Mouse (Mus musculus) intestine, postnatal 0 days (tissue): ENCODE measurements at regions not wholly inside any gene's neighbourhood (a gene's known extent, or its start where the extent isn't known, plus 50 kb on each side); places are given as distances from the start of the nearest gene placed in this dataset.
"Not testable (repeated sequence)": the region's sequence is repeated elsewhere in the genome, so short reads cannot be mapped to it uniquely, and the experiment has no call there.

ENCODE experiments used
- ATAC-seq: fragments of 200-750 bp; cut with Nextera tagmentation; 2 replicates; pipeline ENCODE4 v1.8.0; 2017; ENCODE audit warnings: mild to moderate bottlenecking, moderate TSS enrichment, moderate library complexity
- H3K27ac ChIP-seq: fragments of 300-500 bp; sonication (generic); 2 replicates; pipeline ENCODE4 v1.5.1; 2014; ENCODE audit warnings: mild to moderate bottlenecking, low read depth, low read length, moderate library complexity
- H3K27me3 ChIP-seq: fragments of 300-500 bp; sonication (generic); replicated peaks from 2 replicates; pipeline ENCODE4 v1.6.1; 2014; ENCODE audit warnings: low read length, mixed read lengths; ENCODE audit not compliant: control insufficient read depth, insufficient read depth
- H3K36me3 ChIP-seq: fragments of 300-500 bp; sonication (generic); 2 replicates; pipeline ENCODE4 v1.6.1; 2014; ENCODE audit warnings: mild to moderate bottlenecking, moderate library complexity; ENCODE audit not compliant: control insufficient read depth, insufficient read depth
- H3K4me1 ChIP-seq: fragments of 300-500 bp; sonication (generic); replicated peaks from 2 replicates; pipeline ENCODE4 v1.6.1; 2014; ENCODE audit warnings: antibody characterized with exemption, low read length, mixed read lengths; ENCODE audit not compliant: control insufficient read depth, insufficient read depth
- H3K4me2 ChIP-seq: fragments of 300-500 bp; sonication (generic); replicated peaks from 2 replicates; pipeline ENCODE4 v1.6.1; 2014; ENCODE audit warnings: low read depth, mild to moderate bottlenecking, moderate library complexity
- H3K4me3 ChIP-seq: fragments of 300-500 bp; sonication (generic); 2 replicates; pipeline ENCODE4 v1.5.1; 2014; ENCODE audit warnings: low read depth, low read length
- H3K9ac ChIP-seq: fragments of 300-500 bp; sonication (generic); 2 replicates; pipeline ENCODE4 v1.6.1; 2014; ENCODE audit warnings: mild to moderate bottlenecking, low read depth, low read length
- H3K9me3 ChIP-seq: fragments of 300-500 bp; sonication (generic); 2 replicates; pipeline ENCODE4 v1.6.1; 2016; ENCODE audit warnings: mixed run types; ENCODE audit not compliant: control insufficient read depth
- CTCF ChIP-seq: sonication (generic); IDR thresholded peaks from 2 replicates; pipeline ENCODE4 v1.5.1; 2016; ENCODE audit warnings: low read depth, mild to moderate bottlenecking, control low read depth, antibody characterized with exemption, moderate library complexity
- WGBS: fragments of 180-500 bp; shearing (Covaris S2); extraction: QIAGEN DNeasy Blood & Tissue Kit; methylation state at CpG from one replicate; pipeline ENCODE4 v1.1.7; 2014; 5-methylcytosine and 5-hydroxymethylcytosine counted together

- Histone ChIP-seq H3K27me3 (no peaks in the 10 kb centered on the region), H3K4me1 (no peaks in the 10 kb centered on the region), H3K4me2 (no peak overlapping the region), H3K4me3 (no peak overlapping the region), H3K9me3 (no peaks in the 10 kb centered on the region), H3K36me3 (no peaks in the 10 kb centered on the region), H3K27ac (no peak overlapping the region), H3K9ac (no peak overlapping the region)
- peak; percentile 79 for ATAC-seq
- no peak for TF ChIP-seq CTCF
- 52% methylated on average over 5 of the region's 5 CpGs for WGBS
Measured at GRCm38 (mm10) chr12:113987233-113987990, 443.7 kb downstream of the Adam6a start.

DNA sequence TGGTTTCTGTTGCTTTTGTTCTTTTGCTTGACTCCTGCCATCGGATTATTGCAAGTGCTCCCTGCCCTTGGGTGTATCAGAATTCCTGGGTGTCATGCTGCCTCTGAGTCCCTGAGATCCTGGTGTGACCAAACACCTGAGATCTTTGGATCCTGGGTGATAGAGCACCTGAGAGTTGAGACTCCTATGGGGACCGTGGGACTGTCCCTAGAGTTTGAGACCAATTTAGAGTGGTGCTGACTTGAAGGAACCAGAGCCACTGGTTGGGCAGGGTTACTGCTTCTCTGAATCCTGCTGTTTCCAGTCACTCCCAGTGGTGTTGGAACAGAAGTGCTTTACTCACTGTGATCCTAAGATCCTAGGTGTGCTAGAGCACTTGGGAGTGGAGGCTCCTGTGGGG is 448.7 kb downstream of the Adam6a start:
- H3K36me3 ChIP-seq = no peaks in the 10 kb centered on the region
- TF ChIP-seq CTCF = no peak
- H3K4me2 ChIP-seq = no peak overlapping the region
- no peak for ATAC-seq
- no peaks in the 10 kb centered on the region for H3K4me1 ChIP-seq
- no peaks in the 10 kb centered on the region for H3K27me3 ChIP-seq
- no peaks in the 10 kb centered on the region for H3K9me3 ChIP-seq
- H3K27ac ChIP-seq = no peak overlapping the region
- H3K4me3 ChIP-seq = no peak overlapping the region
- H3K9ac ChIP-seq = no peak overlapping the region
- WGBS = 78% methylated on average over 2 of the region's 2 CpGs

DNA sequence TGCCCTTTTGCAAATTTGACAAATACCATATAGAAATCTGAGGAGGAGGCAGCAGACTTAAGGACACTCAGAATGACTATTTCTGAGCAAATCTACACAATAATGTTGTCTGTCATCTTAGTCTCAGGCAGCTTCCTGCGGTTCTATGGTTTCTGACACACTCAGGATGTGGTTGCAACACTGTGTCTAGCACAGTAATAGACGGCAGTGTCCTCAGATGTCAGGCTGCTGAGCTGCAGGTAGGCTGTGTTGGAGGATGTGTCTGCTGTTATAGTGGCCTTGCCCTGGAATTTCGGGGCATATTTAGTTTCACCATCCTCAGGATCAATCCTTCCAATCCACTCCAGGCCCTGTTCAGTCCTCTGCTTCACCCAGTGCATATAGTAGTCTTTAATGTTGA is 450.6 kb downstream of the Adam6a start:
- not testable (repeated sequence) for ATAC-seq, H3K4me1 ChIP-seq, H3K9me3 ChIP-seq, H3K4me2 ChIP-seq, H3K27me3 ChIP-seq, H3K9ac ChIP-seq, H3K36me3 ChIP-seq, H3K27ac ChIP-seq, H3K4me3 ChIP-seq
- 56% methylated on average over 3 of the region's 3 CpGs for WGBS

DNA sequence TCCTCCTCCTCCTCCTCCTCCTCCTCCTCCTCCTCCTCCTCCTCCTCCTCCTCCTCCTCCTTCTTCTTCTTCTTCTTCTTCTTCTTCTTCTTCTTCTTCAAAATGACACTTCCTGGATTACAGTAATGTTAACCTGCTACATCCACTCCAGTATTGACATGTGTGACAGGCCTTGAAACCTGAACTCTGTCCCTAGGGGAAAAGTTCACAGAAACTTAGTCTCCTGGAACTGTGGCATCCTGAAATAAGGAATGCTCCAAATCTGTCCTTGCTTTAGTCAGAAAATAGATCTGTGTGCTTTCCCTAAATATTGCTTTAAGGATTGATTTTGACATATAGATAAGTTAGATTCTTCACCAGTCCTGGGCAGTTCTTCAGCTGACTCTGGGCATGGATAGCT is 464.8 kb downstream of the Adam6a start:
- not testable (repeated sequence) for H3K4me2 ChIP-seq, H3K27ac ChIP-seq, ATAC-seq, H3K9ac ChIP-seq, H3K27me3 ChIP-seq, H3K36me3 ChIP-seq, H3K4me1 ChIP-seq, H3K4me3 ChIP-seq, H3K9me3 ChIP-seq

DNA sequence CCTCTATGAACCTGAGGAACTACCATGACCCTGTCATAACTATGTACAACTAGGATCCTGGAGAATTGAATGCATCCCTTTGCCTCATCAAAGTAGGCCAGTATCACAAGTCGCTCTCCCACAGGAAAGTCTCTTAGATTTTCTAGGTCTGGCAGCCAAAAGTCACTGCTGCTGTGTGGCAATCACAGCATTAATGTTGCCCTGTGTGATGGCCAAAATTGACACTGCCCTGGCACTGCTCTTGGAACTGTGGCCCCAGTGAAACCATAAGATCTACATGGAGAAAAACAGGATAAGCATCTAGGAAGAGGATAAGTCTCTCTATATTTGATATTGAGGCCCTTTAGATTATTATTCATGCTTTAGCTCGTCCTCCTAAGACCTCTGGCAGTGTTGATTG is 465.7 kb downstream of the Adam6a start:
- Histone ChIP-seq H3K9ac (no peak overlapping the region), H3K9me3 (no peaks in the 10 kb centered on the region), H3K27ac (no peak overlapping the region), H3K36me3 (no peaks in the 10 kb centered on the region), H3K4me1 (no peaks in the 10 kb centered on the region), H3K4me3 (no peak overlapping the region), H3K27me3 (no peaks in the 10 kb centered on the region), H3K4me2 (no peak overlapping the region)
- 52% methylated on average over 2 of the region's 2 CpGs for WGBS
- ATAC-seq = no peak
- TF ChIP-seq CTCF = no peak

GRCm38 (mm10) chr12:114012860-114013259 is 469.2 kb downstream of the Adam6a start:
- H3K9me3 ChIP-seq, H3K4me1 ChIP-seq, H3K27ac ChIP-seq, H3K4me2 ChIP-seq, H3K36me3 ChIP-seq, H3K9ac ChIP-seq, H3K27me3 ChIP-seq, ATAC-seq, H3K4me3 ChIP-seq: not testable (repeated sequence)
- peak; percentile 66 for TF ChIP-seq CTCF
- 19% methylated on average over 4 of the region's 4 CpGs for WGBS

DNA sequence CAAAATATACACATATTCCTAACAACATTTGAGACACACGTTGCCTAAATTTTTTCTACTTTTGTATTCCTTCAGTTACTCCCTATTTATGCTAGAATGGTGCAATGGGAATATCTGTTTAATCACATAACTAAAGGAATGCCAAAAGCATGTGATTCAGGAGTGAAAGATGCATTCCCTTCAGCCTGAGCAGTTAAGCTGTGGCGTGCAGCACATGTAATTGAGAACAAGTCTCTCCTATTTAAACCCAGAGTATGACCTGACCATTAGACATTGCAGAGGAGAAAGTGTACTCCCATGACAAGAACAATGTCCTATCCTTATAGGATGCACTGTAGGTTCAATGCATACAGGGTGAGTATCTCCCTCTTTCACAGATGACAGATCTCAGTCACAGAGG is 493.3 kb downstream of the Adam6a start:
- not testable (repeated sequence) for H3K4me3 ChIP-seq, ATAC-seq, H3K27ac ChIP-seq, H3K4me1 ChIP-seq, H3K9me3 ChIP-seq, H3K36me3 ChIP-seq, H3K4me2 ChIP-seq, H3K27me3 ChIP-seq, H3K9ac ChIP-seq
- 69% methylated on average over 2 of the region's 2 CpGs for WGBS
